Mouse (Mus musculus): Measurements from ENCODE around the gene Furin. TPM values are rescaled to one million over a fixed set of nuclear protein-coding genes. Genes with fewer than 3 reads are reported as not detected.
A peak's percentile ranks its signal among the peaks of the same experiment; 100 is the strongest.

Gene Furin
- total and polyA plus RNA-seq, 3 experiments = 21.3 to 30.4 (median 25.1) TPM

DNA sequence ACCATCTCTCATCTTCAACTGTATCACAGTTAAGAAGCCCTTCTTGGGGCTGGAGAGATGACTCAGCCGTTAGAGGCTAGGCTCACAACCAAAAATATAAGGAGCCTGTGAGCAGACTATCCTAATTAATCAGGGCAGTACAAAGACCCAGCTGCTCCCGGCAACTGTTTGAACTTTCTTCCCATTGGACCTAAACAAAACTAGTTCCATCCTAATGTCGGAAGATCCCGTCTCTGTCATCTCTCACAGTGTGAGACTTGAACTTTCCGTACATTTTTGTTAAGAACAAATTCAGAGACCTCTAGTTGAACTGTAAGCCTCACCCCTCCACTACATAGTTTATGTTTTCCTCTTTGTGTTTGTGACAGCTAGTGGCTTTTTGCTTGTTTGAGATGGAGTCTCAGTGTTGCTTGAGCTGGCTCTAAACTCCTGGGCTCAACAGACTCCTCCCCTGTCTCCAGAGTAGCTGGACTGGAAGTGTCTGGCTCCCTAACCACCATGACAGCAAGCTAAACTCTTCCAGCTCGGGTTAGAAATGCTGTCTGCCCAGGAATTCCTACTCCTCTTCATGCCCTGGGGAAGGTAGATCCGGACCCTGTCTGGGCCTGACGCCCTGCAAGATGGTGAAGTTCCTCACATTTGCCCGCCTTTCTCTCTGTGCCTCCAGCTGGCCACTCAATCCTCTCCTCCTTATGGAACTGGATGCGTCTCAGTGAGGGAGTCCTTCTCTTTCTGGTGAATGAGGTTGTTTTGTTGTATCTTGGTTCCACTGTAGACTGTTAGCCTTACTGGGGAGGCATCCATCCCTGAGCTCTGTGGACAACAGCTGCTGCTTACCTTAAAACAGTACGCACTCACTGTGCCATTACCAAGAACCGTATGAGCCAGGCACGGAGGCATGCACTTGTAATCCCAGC lies 57.3 kb downstream of the Furin start:
- no peak for TF ChIP-seq TAL1 (conservative IDR thresholded peaks at IDR 0.05; ENCODE audit: low read depth, low read length)
- no peak for TF ChIP-seq POLR2AphosphoS5 (IDR thresholded peaks at IDR 0.05; ENCODE audit: insufficient replicate concordance, low read depth, low read length)
- TF ChIP-seq GATA1 (IDR thresholded peaks at IDR 0.05; ENCODE audit: borderline replicate concordance, low read length) = no peak
- TF ChIP-seq CTCF (IDR thresholded peaks at IDR 0.05; ENCODE audit: low read depth, low read length) = no peak
- no peak for TF ChIP-seq GATA2 (IDR thresholded peaks at IDR 0.05; ENCODE audit: borderline replicate concordance, low read depth, low read length)
- DNase-seq (ENCODE audit: low spot score) = no peak
- Histone ChIP-seq H3K36me3 (replicated peaks) (peaks cover 67% of the 10 kb centered on the region), H3K4me1 (ENCODE audit: insufficient read depth, low read depth, low read length) (peaks cover 45% of the 10 kb centered on the region), H3K4me3 (ENCODE audit: low read depth, low read length) (no peak overlapping the region), H3K27me3 (ENCODE audit: insufficient read depth, low read length) (no peaks in the 10 kb centered on the region), H3K9me3 (replicated peaks) (no peaks in the 10 kb centered on the region)
- ATAC-seq (ENCODE audit: extremely low read depth, insufficient number of reproducible peaks, low FRiP score, poor library complexity, severe bottlenecking) = no peak

DNA sequence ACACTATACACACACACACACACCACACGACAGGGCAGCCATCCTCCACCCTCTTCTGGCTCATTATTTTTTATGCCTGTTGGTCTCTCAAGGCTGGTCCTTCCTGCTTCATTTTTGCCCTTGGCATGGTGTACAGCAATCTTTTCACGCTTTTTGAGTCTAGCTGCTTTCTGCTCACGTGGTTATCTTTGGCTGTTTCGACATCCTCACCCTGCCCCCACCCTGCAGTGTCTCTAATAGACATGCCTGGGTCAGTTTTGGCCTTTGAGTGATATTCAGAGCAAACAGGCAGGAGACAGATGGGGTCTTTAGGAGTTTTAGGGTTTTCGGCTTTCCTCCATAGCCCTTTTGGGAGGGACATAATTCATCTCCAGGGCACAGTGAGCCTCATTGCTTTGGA lies 58.4 kb downstream of the Furin start:
- H3K4me3 ChIP-seq (ENCODE audit: low read depth, low read length) = no peak overlapping the region
- TF ChIP-seq CTCF (IDR thresholded peaks at IDR 0.05; ENCODE audit: low read depth, low read length) = no peak
- no peak for TF ChIP-seq GATA1 (IDR thresholded peaks at IDR 0.05; ENCODE audit: borderline replicate concordance, low read length)
- TF ChIP-seq POLR2AphosphoS5 (IDR thresholded peaks at IDR 0.05; ENCODE audit: insufficient replicate concordance, low read depth, low read length) = no peak
- no peak for TF ChIP-seq TAL1 (conservative IDR thresholded peaks at IDR 0.05; ENCODE audit: low read depth, low read length)
- DNase-seq (ENCODE audit: low spot score) (no peak), ATAC-seq (ENCODE audit: extremely low read depth, insufficient number of reproducible peaks, low FRiP score, poor library complexity, severe bottlenecking) (no peak)
- peaks cover 55% of the 10 kb centered on the region for H3K4me1 ChIP-seq (ENCODE audit: insufficient read depth, low read depth, low read length)
- H3K27me3 ChIP-seq (ENCODE audit: insufficient read depth, low read length) = no peaks in the 10 kb centered on the region
- H3K36me3 ChIP-seq (replicated peaks) = peaks cover 56% of the 10 kb centered on the region
- H3K9me3 ChIP-seq (replicated peaks) = no peaks in the 10 kb centered on the region

DNA sequence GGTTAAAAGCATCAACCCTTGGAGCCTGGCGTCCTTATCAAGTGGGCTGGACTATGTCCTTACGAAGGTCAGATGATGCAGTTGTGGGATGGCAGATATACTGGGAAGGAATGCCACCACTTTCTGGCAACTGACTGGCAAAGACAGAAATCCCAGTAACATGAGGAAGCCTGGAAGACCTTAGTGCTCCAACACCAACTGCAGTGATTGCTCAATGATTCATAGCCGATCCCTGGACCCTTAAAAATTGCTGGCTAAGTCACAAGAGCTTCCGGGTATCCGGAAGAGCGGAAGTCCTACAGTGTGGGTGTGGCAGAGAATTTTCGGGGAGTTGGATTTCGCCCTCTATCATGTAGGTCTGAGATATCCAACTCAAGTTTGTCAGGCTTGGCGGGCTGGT lies 59.1 kb downstream of the Furin start:
- H3K9me3 ChIP-seq (replicated peaks) = no peaks in the 10 kb centered on the region
- no peak for DNase-seq (ENCODE audit: low spot score)
- TF ChIP-seq TAL1 (conservative IDR thresholded peaks at IDR 0.05; ENCODE audit: low read depth, low read length) (no peak), GATA2 (IDR thresholded peaks at IDR 0.05; ENCODE audit: borderline replicate concordance, low read depth, low read length) (no peak), POLR2AphosphoS5 (IDR thresholded peaks at IDR 0.05; ENCODE audit: insufficient replicate concordance, low read depth, low read length) (no peak), CTCF (IDR thresholded peaks at IDR 0.05; ENCODE audit: low read depth, low read length) (no peak), GATA1 (IDR thresholded peaks at IDR 0.05; ENCODE audit: borderline replicate concordance, low read length) (no peak)
- no peak for ATAC-seq (ENCODE audit: extremely low read depth, insufficient number of reproducible peaks, low FRiP score, poor library complexity, severe bottlenecking)
- H3K36me3 ChIP-seq (replicated peaks) = peaks cover 51% of the 10 kb centered on the region
- no peak overlapping the region for H3K4me3 ChIP-seq (ENCODE audit: low read depth, low read length)
- peaks cover 56% of the 10 kb centered on the region for H3K4me1 ChIP-seq (ENCODE audit: insufficient read depth, low read depth, low read length)
- no peaks in the 10 kb centered on the region for H3K27me3 ChIP-seq (ENCODE audit: insufficient read depth, low read length)

DNA sequence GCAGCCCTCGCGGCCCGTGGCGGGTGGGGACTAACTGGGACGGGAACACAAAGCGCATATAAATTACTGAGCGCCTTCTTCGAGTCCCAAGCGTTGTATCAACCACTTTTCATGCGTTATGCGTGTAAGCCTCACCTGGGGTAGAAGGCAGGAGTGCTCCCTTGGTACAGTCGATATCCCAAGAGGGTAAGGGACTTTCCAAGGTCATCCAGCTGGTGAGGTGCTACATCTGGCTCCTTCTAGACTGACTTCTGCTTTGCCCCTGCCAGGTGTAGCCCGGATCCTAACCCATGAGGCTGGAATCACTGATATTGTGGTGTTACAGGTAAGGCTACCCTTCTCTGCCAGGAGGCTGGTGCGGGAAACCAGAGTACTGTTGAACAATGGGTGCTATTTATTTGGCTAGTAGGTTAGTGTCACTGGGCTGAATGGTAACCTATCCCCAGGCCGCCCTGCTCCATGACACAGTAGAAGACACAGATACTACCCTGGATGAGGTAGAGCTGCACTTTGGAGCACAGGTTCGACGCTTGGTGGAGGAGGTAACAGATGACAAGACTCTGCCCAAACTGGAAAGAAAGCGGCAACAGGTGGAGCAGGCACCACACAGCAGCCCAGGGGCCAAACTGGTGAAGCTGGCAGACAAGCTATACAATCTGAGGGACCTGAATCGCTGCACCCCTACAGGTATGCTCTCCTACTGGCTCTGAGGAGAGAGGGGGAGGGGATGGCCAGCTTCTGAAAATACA lies 61.8 kb downstream of the Furin start:
- Histone ChIP-seq H3K4me3 (ENCODE audit: low read depth, low read length) (peak overlapping the region; percentile 78), H3K4me1 (ENCODE audit: insufficient read depth, low read depth, low read length) (peaks cover 71% of the 10 kb centered on the region), H3K27me3 (ENCODE audit: insufficient read depth, low read length) (no peaks in the 10 kb centered on the region), H3K9me3 (replicated peaks) (no peaks in the 10 kb centered on the region), H3K36me3 (replicated peaks) (peaks cover 34% of the 10 kb centered on the region)
- peak; percentile 23 for DNase-seq (ENCODE audit: low spot score)
- no peak for ATAC-seq (ENCODE audit: extremely low read depth, insufficient number of reproducible peaks, low FRiP score, poor library complexity, severe bottlenecking)
- TF ChIP-seq GATA2 (IDR thresholded peaks at IDR 0.05; ENCODE audit: borderline replicate concordance, low read depth, low read length) = no peak
- no peak for TF ChIP-seq CTCF (IDR thresholded peaks at IDR 0.05; ENCODE audit: low read depth, low read length)
- no peak for TF ChIP-seq GATA1 (IDR thresholded peaks at IDR 0.05; ENCODE audit: borderline replicate concordance, low read length)
- TF ChIP-seq POLR2AphosphoS5 (IDR thresholded peaks at IDR 0.05; ENCODE audit: insufficient replicate concordance, low read depth, low read length) = no peak
- TF ChIP-seq TAL1 (conservative IDR thresholded peaks at IDR 0.05; ENCODE audit: low read depth, low read length) = no peak

DNA sequence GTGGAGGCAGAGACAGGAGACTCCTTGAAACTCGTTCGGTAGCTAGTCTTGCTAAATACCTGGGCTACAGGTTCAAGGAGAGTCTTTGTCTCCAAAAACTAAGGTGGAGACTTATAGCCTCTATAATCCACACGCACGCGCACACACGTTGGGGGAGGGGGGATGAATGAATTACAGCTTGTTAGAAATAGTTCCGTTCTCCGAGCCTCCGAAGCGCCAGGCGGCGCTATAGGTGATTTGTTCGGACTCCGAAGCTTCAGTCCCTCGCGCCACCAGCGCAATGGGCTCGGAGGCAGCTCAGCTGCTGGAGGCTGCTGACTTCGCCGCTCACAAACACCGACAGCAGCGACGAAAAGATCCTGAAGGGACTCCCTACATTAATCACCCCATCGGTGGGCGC lies 62.4 kb downstream of the Furin start, which contains the start of gene Hddc3:
TSS of gene Hddc3 (plus strand) at position 247 of the 400 bp plus-strand sequence.
- Histone ChIP-seq H3K4me1 (ENCODE audit: insufficient read depth, low read depth, low read length) (peaks cover 70% of the 10 kb centered on the region), H3K9me3 (replicated peaks) (no peaks in the 10 kb centered on the region), H3K36me3 (replicated peaks) (peaks cover 34% of the 10 kb centered on the region), H3K27me3 (ENCODE audit: insufficient read depth, low read length) (no peaks in the 10 kb centered on the region), H3K4me3 (ENCODE audit: low read depth, low read length) (peak within 1 kb of the TSS; percentile 78)
- TF ChIP-seq CTCF (IDR thresholded peaks at IDR 0.05; ENCODE audit: low read depth, low read length) (peak; percentile 67; the same call in 1 of the 2 replicates), TAL1 (conservative IDR thresholded peaks at IDR 0.05; ENCODE audit: low read depth, low read length) (no peak)
- peak; percentile 31; the same call in 1 of the 2 replicates for ATAC-seq (ENCODE audit: extremely low read depth, insufficient number of reproducible peaks, low FRiP score, poor library complexity, severe bottlenecking)
- DNase-seq (ENCODE audit: low spot score) = peak; percentile 81

DNA sequence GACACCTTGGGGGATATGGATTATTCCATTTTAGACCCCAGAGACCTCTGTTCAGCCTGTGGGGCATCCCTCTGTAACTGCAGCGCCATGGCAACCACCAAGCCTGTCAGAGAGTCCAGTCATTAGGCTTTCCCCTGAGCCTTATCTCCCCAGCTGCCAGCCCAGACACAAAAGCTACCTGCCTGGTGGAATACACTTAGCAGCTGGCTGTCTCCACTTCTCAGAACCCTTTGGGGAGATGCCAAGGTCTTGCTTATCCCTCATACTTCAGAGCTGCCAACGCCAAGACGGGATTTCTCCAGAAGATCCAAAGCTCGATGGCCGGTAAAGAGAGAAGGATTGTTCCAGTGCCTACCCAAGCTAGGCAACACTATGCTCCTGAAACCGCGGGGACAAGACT lies 63.4 kb downstream of the Furin start:
- peaks cover 63% of the 10 kb centered on the region for H3K4me1 ChIP-seq (ENCODE audit: insufficient read depth, low read depth, low read length)
- DNase-seq (ENCODE audit: low spot score) = no peak
- H3K27me3 ChIP-seq (ENCODE audit: insufficient read depth, low read length) = no peaks in the 10 kb centered on the region
- no peaks in the 10 kb centered on the region for H3K9me3 ChIP-seq (replicated peaks)
- TF ChIP-seq TAL1 (conservative IDR thresholded peaks at IDR 0.05; ENCODE audit: low read depth, low read length) (no peak), POLR2AphosphoS5 (IDR thresholded peaks at IDR 0.05; ENCODE audit: insufficient replicate concordance, low read depth, low read length) (no peak), GATA2 (IDR thresholded peaks at IDR 0.05; ENCODE audit: borderline replicate concordance, low read depth, low read length) (no peak), GATA1 (IDR thresholded peaks at IDR 0.05; ENCODE audit: borderline replicate concordance, low read length) (no peak), CTCF (IDR thresholded peaks at IDR 0.05; ENCODE audit: low read depth, low read length) (no peak)
- peaks cover 40% of the 10 kb centered on the region for H3K36me3 ChIP-seq (replicated peaks)
- ATAC-seq (ENCODE audit: extremely low read depth, insufficient number of reproducible peaks, low FRiP score, poor library complexity, severe bottlenecking) = no peak
- H3K4me3 ChIP-seq (ENCODE audit: low read depth, low read length) = no peak overlapping the region
